Mouse (Mus musculus): ENCODE data around the gene Gm10058.
"Not testable (repeated sequence)": the region's sequence is repeated elsewhere in the genome, so short reads cannot be mapped to it uniquely, and the experiment has no call there.

Gm10058 gene

DNA sequence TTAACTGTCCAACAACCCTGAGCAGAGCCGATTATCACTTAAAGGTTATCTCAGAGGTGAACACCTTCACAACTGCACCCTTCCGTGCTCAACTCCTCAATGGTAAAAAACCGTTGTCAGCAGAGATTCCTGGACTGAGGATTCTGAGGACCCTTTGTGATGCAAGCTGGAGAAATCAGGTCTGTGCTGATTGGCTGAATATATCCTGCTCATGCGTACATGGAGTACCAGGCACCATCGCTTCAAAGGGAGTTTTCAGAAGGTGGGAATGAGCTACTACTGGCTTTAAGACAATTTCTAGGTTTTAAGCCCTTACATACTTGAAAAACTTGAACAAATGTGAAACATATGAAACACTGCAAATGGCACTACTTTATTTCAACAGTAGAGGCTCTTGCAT lies at the start of gene Gm10058:
Gene Gm10058 (minus strand): TSS at position 101 of the 400 bp plus-strand sequence.
- not testable (repeated sequence) for DNase-seq (ENCODE audit: low read depth, low spot score)

All from 3T3-L1 (cell line).